Mouse (Mus musculus) ovary, postnatal 10 days (tissue): ENCODE data around the gene Spata13.

ENCODE experiments used
- DNase-seq: peaks from one replicate; pipeline ENCODE4 v3.0.0; 2022; ENCODE audit warnings: low spot score

Spata13 gene

GRCm38 (mm10) chr14:60633961-60634864, at the start of gene Spata13:
TSS of gene Spata13 (plus strand) at chr14:60634001.
- DNase-seq = peak; percentile 72

DNA sequence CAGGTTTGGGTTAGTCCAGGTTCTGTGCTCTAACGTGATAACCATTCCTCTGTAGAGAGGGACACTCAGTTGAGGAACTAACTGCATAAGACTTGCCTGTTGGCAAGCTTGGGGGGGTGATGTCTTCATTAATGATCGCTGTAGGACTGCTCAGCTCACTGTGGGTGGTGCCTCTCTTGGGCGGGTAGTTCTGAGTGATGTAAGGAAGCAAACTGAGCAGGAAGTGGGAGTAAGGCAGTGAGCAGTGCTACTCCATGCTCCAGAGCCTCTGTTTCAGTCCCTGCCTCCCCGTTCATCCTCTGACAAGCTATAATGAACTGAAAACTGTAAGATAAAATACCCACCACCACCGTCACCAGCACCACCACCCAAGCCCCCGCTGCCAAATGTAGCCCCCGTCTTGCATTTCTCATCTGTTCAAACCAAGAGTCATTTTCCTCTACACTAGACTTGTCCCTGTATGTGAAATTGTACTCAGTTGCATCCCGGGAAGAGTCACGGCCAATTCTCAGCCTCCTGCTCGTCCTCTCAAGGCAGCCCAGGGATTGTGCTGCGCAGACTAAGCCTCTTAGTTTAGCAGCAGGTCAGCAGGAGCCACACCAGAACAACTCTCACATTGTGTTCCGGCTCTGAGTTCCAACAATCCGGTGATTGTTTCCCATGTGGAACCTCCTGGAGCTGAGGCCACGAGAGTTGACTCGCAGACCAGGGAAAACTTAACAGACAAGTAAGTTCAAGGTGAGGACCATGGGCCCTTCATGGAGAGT, 46.9 kb upstream of the Spata13 start:
- no peak for DNase-seq

- DNase-seq = no peak
These were observed 44.8 kb upstream of the Spata13 start for GRCm38 (mm10) chr14:60589001-60589400.

GRCm38 (mm10) chr14:60592339-60592738, 41.5 kb upstream of the Spata13 start:
- no peak for DNase-seq

DNA sequence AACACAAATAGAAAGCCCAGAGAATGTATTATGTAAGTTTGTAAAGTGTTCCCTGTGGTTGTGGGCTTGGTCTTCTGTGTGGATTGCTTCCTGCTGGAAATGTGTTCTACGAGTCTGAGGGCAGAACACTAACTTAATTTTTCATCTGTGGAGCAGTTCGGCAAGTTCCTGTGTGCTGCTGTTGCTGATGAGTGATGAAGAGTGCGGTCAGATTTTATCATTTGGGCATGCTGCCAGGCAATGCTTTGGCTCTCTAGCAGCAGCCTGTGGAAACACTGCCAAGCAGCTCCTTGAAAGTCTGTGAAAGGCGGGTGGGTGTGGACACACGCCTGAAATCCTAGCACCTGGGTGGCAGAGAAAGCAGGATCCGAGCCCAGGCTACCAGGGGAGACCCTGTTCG, 41.0 kb upstream of the Spata13 start:
- no peak for DNase-seq

GRCm38 (mm10) chr14:60597571-60597970, 36.2 kb upstream of the Spata13 start:
- DNase-seq = no peak

- DNase-seq = no peak
These were observed 34.8 kb upstream of the Spata13 start for GRCm38 (mm10) chr14:60599044-60599443.

- no peak for DNase-seq
These were observed 28.2 kb upstream of the Spata13 start for GRCm38 (mm10) chr14:60605564-60605963.

- no peak for DNase-seq
These were observed 27.6 kb upstream of the Spata13 start for GRCm38 (mm10) chr14:60606194-60606593.

DNA sequence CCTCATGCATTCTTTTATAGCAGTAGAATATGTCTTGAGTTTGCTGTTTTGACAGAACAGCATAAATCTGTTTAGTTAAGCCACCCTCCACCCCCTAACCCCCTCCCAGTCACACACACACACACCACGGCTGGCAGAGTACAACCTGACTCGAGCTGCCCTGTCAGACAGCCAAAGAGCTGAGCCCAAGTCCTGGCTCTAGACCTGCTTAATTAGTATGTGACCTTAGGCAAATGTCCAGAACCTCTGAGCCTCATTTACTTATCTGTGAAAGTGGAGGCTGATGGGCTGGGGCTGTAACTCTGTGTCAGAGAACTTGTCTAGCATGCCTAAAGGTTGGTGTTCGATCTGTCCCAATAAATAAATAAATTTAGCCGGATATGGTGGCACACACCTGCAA, 26.1 kb upstream of the Spata13 start:
- DNase-seq = no peak

DNA sequence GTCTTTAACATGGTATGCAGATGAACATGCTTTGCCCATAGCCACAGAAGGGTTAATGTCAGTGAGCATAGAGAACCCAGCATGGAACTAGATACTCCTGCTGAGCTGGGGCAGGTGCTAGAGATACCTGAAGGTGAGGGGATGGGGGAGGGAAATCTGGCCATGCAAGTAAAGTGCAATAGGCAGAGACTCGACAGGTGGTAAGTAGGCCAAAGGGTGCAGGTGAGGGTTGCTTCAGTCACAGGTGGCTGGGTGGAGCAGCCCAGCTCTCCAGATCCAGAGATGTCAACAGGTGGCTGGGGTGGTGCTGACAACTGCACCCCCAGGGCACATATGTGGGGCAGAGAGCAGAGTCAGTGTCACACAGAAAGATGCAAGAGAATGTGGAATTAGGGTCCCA, 24.6 kb upstream of the Spata13 start:
- no peak for DNase-seq

GRCm38 (mm10) chr14:60612671-60613070, 21.1 kb upstream of the Spata13 start:
- no peak for DNase-seq

GRCm38 (mm10) chr14:60621076-60621475, 12.7 kb upstream of the Spata13 start:
- no peak for DNase-seq

DNA sequence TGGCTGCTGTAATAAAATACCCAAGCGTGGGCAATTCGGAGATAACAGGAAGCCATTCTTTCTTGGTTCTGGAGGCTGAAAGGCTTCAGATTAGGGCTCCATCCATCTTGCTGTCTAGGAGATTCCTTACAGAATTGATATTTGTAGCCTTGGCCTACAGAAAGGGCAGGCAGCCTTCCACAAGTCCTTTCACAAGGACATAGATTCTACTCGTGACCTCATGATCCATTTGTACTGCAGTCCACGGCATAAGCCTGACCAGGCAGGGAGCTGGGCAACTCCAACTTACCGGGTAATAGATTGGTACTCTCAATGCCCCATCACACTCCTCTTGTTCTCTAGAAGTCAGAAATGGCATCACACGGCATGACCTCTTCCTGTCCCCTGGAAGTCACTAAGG, 8.3 kb upstream of the Spata13 start:
- DNase-seq = no peak

GRCm38 (mm10) chr14:60629887-60630460, 3.8 kb upstream of the Spata13 start:
- no peak for DNase-seq

- DNase-seq = no peak
These were observed 2.8 kb upstream of the Spata13 start for GRCm38 (mm10) chr14:60630981-60631380.

GRCm38 (mm10) chr14:60634877-60635771, 1.3 kb downstream of the Spata13 start:
- peak; percentile 10 for DNase-seq

DNA sequence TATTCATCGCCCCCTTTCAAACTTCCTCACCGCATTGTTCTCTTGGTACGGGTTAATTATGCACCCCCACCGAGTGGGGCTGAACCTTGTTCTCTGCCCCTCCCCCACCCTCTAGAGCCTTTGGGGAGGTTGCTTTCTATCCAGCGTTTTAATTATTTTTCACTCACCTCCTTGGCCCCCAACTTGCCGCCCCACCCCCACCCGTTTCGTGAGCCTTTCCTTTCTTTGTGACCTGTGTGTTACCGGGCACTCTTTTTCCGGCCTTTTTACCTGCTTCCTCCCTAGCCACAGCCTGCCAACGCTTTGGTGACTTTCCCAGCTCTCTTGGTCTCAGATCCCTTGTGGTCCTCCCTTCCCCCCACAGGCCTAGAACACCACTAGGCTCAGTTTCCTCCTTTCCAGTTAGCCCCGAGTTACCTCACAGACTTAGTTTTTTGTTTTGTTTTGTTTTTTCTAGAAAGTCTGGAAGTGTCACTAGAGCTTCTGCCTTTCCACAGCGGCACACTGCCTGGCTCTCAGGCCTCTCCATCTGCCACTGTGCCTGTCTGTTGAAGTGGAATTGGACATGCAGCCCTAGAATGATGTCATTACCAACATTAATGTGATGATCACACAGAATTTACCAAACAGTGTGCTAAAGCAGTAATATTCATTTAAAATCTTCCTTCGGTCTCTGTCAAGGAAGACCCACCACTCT, 2.3 kb downstream of the Spata13 start:
- DNase-seq = no peak

DNA sequence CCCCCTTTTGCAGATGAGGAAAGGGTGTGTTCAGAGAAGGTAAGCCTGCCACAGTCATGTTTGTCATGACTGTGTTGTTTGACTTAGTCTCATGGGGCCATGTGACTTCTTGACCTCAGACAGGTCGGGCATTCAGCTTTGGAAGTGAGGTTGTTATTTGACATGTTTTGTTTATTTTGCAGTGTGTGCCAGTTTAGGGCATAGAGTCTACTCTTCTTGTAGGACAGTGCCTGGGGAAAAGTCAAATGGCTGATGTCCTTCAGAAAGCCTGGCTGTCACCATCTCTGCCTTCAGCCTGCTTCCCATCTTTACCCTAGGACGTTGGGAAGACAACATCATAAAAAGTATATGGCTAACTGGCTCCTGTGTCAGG, 2.8 kb downstream of the Spata13 start:
- no peak for DNase-seq

DNA sequence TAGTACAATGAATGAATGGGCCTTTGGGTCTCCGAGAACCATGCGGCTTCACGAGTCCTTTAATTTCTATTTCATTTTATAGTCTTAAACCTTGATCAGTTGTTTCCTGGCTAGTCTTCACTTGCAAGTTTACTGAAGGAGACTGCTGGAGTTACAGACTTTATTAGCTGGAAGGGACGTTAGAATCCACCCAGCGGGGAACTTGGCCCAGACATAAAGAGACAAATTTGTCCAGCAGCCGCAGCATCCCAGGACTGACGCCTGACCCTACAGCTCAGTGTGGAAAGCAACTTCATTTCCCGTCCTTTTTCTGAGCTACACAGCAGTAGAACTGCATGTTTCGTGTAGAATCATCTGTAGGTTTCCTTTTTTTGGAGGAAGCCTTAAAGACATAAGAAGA, 3.2 kb downstream of the Spata13 start:
- DNase-seq = no peak

DNA sequence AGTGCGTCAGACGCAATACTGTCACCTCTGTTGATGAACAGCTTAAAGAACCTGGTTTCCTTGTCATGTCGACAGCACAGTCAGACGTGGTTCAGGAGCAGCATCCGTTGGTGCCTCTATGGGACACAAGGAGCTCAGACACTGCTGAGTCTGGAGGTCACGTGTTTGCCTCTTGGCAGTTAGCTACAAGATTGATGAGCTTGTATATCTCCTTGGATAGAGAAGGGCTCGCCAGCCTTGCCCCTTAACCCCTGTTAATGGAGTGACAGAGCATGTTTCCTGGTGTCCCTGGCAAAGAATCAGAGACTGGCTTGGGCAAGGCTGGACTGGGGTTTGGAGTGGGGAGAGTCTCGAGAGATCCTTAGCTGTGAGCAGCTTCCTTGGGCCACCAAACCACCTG, 4.4 kb downstream of the Spata13 start:
- DNase-seq = no peak
